Mouse (Mus musculus): ENCODE results near the gene Usp29. TPM values are rescaled to one million over a fixed set of nuclear protein-coding genes. Genes with fewer than 3 reads are reported as not detected.
A peak's percentile ranks its signal among the peaks of the same experiment; 100 is the strongest.

Usp29 gene
- 21.5 and 22.2 TPM in 2 replicates for polyA plus RNA-seq (2014; fragmentation: Nextera tagmentation; extraction: Ambion mirVana)

DNA sequence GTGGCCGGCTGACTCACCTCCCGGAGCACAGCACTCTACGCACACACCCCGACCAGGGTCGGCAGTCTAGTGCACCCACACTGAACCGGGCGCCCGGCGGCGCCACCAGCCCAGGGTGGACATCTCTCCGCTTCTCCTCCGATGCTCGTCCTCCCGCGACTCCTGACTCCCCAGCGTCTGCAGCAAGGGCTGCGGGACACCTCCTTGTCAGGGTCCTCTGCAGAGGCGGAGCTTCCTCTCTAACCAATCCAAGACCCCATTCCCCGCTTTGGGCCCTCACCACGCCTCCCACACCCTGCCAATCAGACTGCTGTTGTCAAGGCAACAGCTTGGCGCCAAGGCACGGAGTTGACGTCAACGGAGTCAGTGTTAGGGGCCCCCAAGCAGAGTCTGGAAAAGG lies at the start of gene Usp29, which contains the start of gene Peg3:
Gene Usp29 (plus strand): TSS at position 338 of the 400 bp plus-strand sequence.
Gene Peg3 (minus strand): TSS at position 191 of the 400 bp plus-strand sequence.
- H3K9ac ChIP-seq (ENCODE audit: low read length) = peak within 1 kb of the TSS; percentile 67
- DNase-seq (ENCODE audit: low spot score) (peak; percentile 92), ATAC-seq (ENCODE audit: insufficient number of reproducible peaks, low FRiP score, low TSS enrichment, low read depth) (peak; percentile 68)
- H3K4me3 ChIP-seq (ENCODE audit: low read depth, low read length) = peak within 1 kb of the TSS; percentile 63
- H3K4me1 ChIP-seq (ENCODE audit: control insufficient read depth, insufficient read depth, low read length) = no peaks in the 10 kb centered on the region
- H3K9me3 ChIP-seq (ENCODE audit: control insufficient read depth, low read length) = peaks cover 34% of the 10 kb centered on the region
- H3K4me2 ChIP-seq (ENCODE audit: low read depth, severe bottlenecking) = peak within 1 kb of the TSS; percentile 45
- H3K27me3 ChIP-seq (ENCODE audit: control insufficient read depth, insufficient read depth, low read length) = no peaks in the 10 kb centered on the region
- 48% methylated on average over 24 of the region's 24 CpGs for WGBS
- peak within 1 kb of the TSS; percentile 44; the same call in 1 of the 2 replicates for H3K27ac ChIP-seq (replicated peaks; ENCODE audit: low read depth, low read length)
- 0 out of 2 replicates have a peak, but pooled peaks cover 3% of the 10 kb centered on the region for H3K36me3 ChIP-seq (ENCODE audit: control insufficient read depth, insufficient read depth, low read length)

DNA sequence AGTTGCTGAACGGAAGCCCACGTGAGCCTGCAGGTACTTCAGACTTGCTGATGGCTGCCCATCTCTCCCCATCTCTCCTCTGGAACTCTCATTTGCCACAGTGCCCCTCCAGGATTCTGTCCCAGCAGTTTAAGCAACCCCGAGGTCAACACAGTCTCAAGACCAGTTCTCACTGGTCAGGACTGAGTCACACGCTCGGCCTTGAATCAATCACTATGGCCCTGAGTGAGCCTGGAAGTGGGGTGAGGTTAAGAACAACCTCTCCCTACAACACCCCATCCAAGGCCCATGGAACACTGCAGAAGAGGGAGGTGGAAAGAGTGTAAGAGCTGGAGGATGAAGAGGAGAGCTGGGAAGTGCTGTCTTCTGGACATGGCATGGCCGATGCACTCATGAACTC lies 44.9 kb upstream of the Usp29 start:
- DNase-seq (ENCODE audit: low spot score) (no peak), ATAC-seq (ENCODE audit: insufficient number of reproducible peaks, low FRiP score, low TSS enrichment, low read depth) (no peak)
- Histone ChIP-seq H3K4me1 (ENCODE audit: control insufficient read depth, insufficient read depth, low read length) (no peaks in the 10 kb centered on the region), H3K27me3 (ENCODE audit: control insufficient read depth, insufficient read depth, low read length) (no peaks in the 10 kb centered on the region), H3K9ac (ENCODE audit: low read length) (no peak overlapping the region), H3K9me3 (ENCODE audit: control insufficient read depth, low read length) (no peaks in the 10 kb centered on the region), H3K27ac (replicated peaks; ENCODE audit: low read depth, low read length) (no peak overlapping the region), H3K4me2 (ENCODE audit: low read depth, severe bottlenecking) (no peak overlapping the region), H3K36me3 (ENCODE audit: control insufficient read depth, insufficient read depth, low read length) (no peaks in the 10 kb centered on the region; the same call in 1 of the 2 replicates), H3K4me3 (ENCODE audit: low read depth, low read length) (no peak overlapping the region)
- WGBS = 93% methylated on average over 6 of the region's 6 CpGs

DNA sequence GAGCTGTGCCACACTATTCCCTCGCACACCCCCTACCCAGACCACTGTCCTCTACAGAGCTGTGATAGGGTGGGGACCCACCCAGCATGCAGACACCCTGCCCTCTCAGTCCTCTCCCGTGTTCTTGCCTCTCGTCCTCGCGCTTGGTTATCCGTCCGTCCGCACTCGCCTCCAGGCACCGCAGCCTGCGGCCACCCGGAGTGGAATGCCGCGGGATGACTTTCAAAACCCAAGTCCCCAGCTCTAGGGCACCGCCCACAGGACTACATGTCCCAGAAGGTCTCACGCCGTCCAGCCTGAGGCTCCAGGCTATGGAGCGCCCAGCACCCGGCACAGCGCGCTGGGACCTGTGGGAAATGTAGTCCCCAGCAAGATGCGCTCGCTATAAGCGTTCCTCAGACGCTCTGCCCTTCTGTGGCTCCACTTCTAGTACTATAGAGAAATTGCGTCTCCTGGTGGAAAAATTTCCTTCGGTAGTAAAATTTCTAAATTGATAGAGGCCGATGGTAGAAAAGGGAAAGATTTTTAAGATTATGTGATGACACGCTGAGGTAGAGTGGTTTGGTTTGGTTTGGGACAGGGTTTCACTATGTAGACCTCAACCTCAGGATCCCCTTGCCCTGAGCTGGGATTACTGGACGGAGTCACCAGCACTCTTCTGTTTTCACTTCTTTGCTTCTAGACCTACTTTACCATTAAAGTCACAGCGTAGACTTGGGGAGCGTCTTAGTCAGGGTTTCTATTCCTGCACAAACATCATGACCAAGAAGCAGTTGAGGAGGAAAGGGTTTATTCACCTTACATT lies 33.9 kb upstream of the Usp29 start, which contains the start of gene Zim1:
Gene Zim1 (minus strand): TSS at position 210 of the 805 bp plus-strand sequence.
- peak; percentile 92 for DNase-seq (ENCODE audit: low spot score)
- Histone ChIP-seq H3K27ac (replicated peaks; ENCODE audit: low read depth, low read length) (no peak within 1 kb of the TSS), H3K4me2 (ENCODE audit: low read depth, severe bottlenecking) (peak within 1 kb of the TSS; percentile 72), H3K4me3 (ENCODE audit: low read depth, low read length) (peak within 1 kb of the TSS; percentile 52), H3K27me3 (ENCODE audit: control insufficient read depth, insufficient read depth, low read length) (no peaks in the 10 kb centered on the region), H3K36me3 (ENCODE audit: control insufficient read depth, insufficient read depth, low read length) (no peaks in the 10 kb centered on the region), H3K4me1 (ENCODE audit: control insufficient read depth, insufficient read depth, low read length) (no peaks in the 10 kb centered on the region), H3K9me3 (ENCODE audit: control insufficient read depth, low read length) (no peaks in the 10 kb centered on the region), H3K9ac (ENCODE audit: low read length) (peak within 1 kb of the TSS; percentile 58; the same call in 1 of the 2 replicates)
- peak; percentile 100 for ATAC-seq (ENCODE audit: insufficient number of reproducible peaks, low FRiP score, low TSS enrichment, low read depth)
- 11% methylated on average over 32 of the region's 32 CpGs for WGBS

DNA sequence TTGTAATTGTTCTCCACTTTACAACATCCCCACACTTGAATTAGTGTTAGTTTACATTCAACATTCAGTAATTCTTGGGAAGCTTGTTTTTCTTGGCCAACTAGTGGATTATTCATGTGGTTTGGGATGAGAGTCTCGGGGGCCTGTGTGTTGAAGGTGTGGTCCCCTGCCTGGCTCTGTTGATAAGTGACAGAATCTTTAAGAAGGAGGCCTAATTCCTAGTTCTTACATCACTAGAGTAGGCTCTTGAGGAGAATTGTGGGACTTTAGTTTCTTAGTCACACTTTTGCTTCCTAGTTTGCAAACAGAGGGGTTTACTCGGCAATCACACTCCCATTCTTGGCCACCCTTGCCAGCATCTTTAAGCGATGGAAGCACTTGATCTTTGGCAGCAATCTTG lies 31.1 kb upstream of the Usp29 start:
- H3K9ac ChIP-seq (ENCODE audit: low read length) = no peak overlapping the region
- no peaks in the 10 kb centered on the region for H3K9me3 ChIP-seq (ENCODE audit: control insufficient read depth, low read length)
- WGBS = 91% methylated on average over 3 of the region's 3 CpGs
- H3K27ac ChIP-seq (replicated peaks; ENCODE audit: low read depth, low read length) = no peak overlapping the region
- ATAC-seq (ENCODE audit: insufficient number of reproducible peaks, low FRiP score, low TSS enrichment, low read depth) (no peak), DNase-seq (ENCODE audit: low spot score) (no peak)
- no peak overlapping the region for H3K4me3 ChIP-seq (ENCODE audit: low read depth, low read length)
- H3K36me3 ChIP-seq (ENCODE audit: control insufficient read depth, insufficient read depth, low read length) = no peaks in the 10 kb centered on the region
- H3K27me3 ChIP-seq (ENCODE audit: control insufficient read depth, insufficient read depth, low read length) = no peaks in the 10 kb centered on the region
- no peak overlapping the region for H3K4me2 ChIP-seq (ENCODE audit: low read depth, severe bottlenecking)
- H3K4me1 ChIP-seq (ENCODE audit: control insufficient read depth, insufficient read depth, low read length) = no peaks in the 10 kb centered on the region

DNA sequence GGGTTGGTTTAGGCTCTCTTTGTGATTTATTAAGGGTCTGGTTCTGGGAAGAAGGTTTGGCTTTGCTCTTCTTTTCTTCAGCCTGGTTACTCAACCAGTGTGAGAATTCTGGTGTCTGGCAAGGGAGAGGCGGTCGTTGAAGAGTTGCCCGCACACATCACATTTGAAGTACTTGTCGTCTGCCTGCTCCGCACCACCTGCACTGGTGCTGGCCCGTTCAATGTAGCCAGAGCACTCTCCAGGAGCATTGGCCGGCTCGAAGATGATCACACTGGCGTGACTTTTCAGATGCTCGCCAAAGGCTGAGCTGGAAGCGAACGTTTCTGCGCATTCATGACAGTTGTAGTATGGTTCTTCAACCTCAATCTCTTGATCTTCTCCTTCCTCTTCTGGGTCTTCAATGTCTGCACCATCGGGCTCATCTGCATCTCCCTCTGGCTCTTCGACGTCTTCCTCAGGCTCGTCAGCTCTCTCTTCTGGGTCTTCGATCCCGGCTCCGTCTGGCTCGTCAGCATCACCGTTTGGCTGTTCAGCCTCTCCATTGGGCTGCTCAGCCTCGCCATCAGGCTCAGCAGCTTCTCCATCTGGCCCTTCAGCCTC lies 22.9 kb upstream of the Usp29 start:
- Histone ChIP-seq H3K4me2 (ENCODE audit: low read depth, severe bottlenecking) (no peak overlapping the region), H3K4me1 (ENCODE audit: control insufficient read depth, insufficient read depth, low read length) (no peaks in the 10 kb centered on the region), H3K9ac (ENCODE audit: low read length) (no peak overlapping the region), H3K27ac (replicated peaks; ENCODE audit: low read depth, low read length) (no peak overlapping the region), H3K27me3 (ENCODE audit: control insufficient read depth, insufficient read depth, low read length) (no peaks in the 10 kb centered on the region), H3K36me3 (ENCODE audit: control insufficient read depth, insufficient read depth, low read length) (peaks cover 11% of the 10 kb centered on the region; the same call in 1 of the 2 replicates), H3K9me3 (ENCODE audit: control insufficient read depth, low read length) (no peaks in the 10 kb centered on the region; the same call in 1 of the 2 replicates), H3K4me3 (ENCODE audit: low read depth, low read length) (no peak overlapping the region)
- DNase-seq (ENCODE audit: low spot score) (no peak), ATAC-seq (ENCODE audit: insufficient number of reproducible peaks, low FRiP score, low TSS enrichment, low read depth) (no peak)
- 94% methylated on average over 23 of the region's 23 CpGs for WGBS

DNA sequence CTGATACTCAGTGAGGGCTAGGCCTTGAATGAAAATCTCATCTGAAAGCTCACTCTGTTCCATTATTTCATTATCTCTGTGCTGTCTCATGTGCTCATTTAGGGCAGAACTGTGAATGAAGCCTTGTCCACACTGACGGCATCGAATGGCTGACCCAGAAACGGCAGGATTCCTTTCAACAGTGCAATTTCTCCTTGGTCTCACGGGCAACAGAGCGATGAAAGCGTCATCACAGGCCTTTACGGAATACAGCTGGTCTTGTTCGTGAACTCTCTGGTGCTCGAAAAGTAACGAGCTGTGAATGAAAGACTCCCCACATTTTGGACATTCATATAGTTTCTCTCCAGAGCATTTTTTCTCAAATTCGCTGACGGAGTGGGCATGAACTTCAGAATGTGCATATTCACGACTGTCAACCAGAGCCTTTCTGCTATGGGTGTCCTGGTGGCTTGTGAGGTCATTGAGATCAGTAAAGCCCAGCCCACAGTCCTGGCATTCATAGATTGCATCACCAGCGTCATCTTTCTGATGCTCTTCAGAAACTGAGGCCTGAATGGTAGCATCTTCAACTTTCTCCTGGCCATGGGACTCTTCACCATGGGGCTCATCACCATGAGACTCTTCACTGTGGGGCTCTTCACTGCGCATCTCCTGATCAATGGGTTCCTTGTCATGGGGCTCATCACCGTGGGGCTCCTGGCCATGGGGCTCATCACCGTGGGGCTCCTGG lies 21.8 kb upstream of the Usp29 start:
- Histone ChIP-seq H3K27me3 (ENCODE audit: control insufficient read depth, insufficient read depth, low read length) (no peaks in the 10 kb centered on the region), H3K36me3 (ENCODE audit: control insufficient read depth, insufficient read depth, low read length) (peaks cover 11% of the 10 kb centered on the region; the same call in 1 of the 2 replicates), H3K4me1 (ENCODE audit: control insufficient read depth, insufficient read depth, low read length) (no peaks in the 10 kb centered on the region), H3K4me2 (ENCODE audit: low read depth, severe bottlenecking) (no peak overlapping the region), H3K9ac (ENCODE audit: low read length) (no peak overlapping the region), H3K27ac (replicated peaks; ENCODE audit: low read depth, low read length) (no peak overlapping the region), H3K4me3 (ENCODE audit: low read depth, low read length) (no peak overlapping the region), H3K9me3 (ENCODE audit: control insufficient read depth, low read length) (no peaks in the 10 kb centered on the region; the same call in 1 of the 2 replicates)
- ATAC-seq (ENCODE audit: insufficient number of reproducible peaks, low FRiP score, low TSS enrichment, low read depth) = no peak
- WGBS = 89% methylated on average over 17 of the region's 17 CpGs
- no peak for DNase-seq (ENCODE audit: low spot score)

DNA sequence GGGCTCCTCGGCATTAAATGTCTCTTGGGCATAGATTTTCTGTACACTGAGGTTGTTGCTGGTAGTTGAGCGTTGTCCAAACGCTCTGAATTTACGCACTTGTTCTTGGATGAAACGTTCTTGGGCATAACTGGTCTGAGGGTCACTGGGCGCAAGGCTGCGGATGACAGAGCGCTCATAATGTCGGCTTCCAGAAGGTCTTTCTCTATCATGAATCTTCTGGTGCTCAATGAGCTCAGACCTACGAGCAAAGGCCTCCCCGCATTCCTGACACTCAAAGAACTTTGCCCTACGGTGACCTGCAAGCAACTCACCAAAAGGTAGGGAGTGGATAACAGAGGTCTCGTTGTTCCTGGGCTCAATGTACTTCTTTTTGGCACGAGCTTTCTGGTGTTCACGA lies 21.0 kb upstream of the Usp29 start:
- ATAC-seq (ENCODE audit: insufficient number of reproducible peaks, low FRiP score, low TSS enrichment, low read depth) (no peak), DNase-seq (ENCODE audit: low spot score) (no peak)
- Histone ChIP-seq H3K27me3 (ENCODE audit: control insufficient read depth, insufficient read depth, low read length) (no peaks in the 10 kb centered on the region), H3K36me3 (ENCODE audit: control insufficient read depth, insufficient read depth, low read length) (peaks cover 11% of the 10 kb centered on the region; the same call in 1 of the 2 replicates), H3K27ac (replicated peaks; ENCODE audit: low read depth, low read length) (no peak overlapping the region), H3K4me3 (ENCODE audit: low read depth, low read length) (no peak overlapping the region), H3K9me3 (ENCODE audit: control insufficient read depth, low read length) (no peaks in the 10 kb centered on the region; the same call in 1 of the 2 replicates), H3K4me2 (ENCODE audit: low read depth, severe bottlenecking) (no peak overlapping the region), H3K4me1 (ENCODE audit: control insufficient read depth, insufficient read depth, low read length) (no peaks in the 10 kb centered on the region), H3K9ac (ENCODE audit: low read length) (no peak overlapping the region)
- WGBS = 96% methylated on average over 15 of the region's 15 CpGs

Measured in limb, embryonic 11.5 days (tissue).